Mouse (Mus musculus) heart, postnatal 0 days (tissue): Measurements from ENCODE around the gene Dpep2nb.
"Not testable (repeated sequence)": the region's sequence is repeated elsewhere in the genome, so short reads cannot be mapped to it uniquely, and the experiment has no call there.

Experiments
- CTCF ChIP-seq: IDR thresholded peaks from 2 replicates; pipeline ENCODE4 v1.5.1; 2016; ENCODE audit warnings: antibody characterized with exemption, control low read depth, low read depth
- EP300 ChIP-seq: IDR thresholded peaks from 2 replicates; pipeline ENCODE4 v1.6.1; 2016; ENCODE audit warnings: antibody characterized with exemption, low read depth

- not testable (repeated sequence) for TF ChIP-seq CTCF, EP300
Measured at GRCm38 (mm10) chr8:106012203-106012602, 6.4 kb upstream of the Dpep2nb start.
